Mouse (Mus musculus): ENCODE results near the gene Pfn1. TPM values are rescaled to one million over a fixed set of nuclear protein-coding genes. Genes with fewer than 3 reads are reported as not detected.

The Pfn1 gene
- polyA plus RNA-seq, 1 experiment: 273 TPM

DNA sequence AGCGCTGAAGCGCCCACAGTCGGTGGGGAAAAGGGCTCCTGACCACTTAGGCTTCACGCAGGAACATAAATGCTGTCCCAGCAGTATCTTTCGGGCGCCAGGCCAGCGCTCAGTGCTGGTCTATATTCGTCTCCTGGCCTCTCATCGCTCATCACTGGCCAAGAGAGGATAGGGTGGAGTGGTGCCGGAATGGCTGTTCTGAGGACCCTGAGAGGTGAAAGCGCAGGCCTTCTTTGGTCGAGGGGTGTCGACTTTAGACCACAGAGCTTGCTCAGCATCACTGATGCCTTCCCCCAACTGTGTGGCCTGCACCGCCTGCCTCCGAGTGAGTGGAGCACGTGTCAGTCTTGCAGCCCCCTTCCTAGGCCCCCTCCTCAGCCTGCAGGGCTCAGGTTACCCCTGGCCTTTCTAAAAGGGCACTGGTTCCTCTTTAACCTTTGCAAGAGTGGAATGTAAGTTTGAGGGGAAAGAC, 2.0 kb upstream of the Pfn1 start:
- no peak for DNase-seq (ENCODE audit: extremely low spot score in 1 of 2, low spot score in 1 of 2)

DNA sequence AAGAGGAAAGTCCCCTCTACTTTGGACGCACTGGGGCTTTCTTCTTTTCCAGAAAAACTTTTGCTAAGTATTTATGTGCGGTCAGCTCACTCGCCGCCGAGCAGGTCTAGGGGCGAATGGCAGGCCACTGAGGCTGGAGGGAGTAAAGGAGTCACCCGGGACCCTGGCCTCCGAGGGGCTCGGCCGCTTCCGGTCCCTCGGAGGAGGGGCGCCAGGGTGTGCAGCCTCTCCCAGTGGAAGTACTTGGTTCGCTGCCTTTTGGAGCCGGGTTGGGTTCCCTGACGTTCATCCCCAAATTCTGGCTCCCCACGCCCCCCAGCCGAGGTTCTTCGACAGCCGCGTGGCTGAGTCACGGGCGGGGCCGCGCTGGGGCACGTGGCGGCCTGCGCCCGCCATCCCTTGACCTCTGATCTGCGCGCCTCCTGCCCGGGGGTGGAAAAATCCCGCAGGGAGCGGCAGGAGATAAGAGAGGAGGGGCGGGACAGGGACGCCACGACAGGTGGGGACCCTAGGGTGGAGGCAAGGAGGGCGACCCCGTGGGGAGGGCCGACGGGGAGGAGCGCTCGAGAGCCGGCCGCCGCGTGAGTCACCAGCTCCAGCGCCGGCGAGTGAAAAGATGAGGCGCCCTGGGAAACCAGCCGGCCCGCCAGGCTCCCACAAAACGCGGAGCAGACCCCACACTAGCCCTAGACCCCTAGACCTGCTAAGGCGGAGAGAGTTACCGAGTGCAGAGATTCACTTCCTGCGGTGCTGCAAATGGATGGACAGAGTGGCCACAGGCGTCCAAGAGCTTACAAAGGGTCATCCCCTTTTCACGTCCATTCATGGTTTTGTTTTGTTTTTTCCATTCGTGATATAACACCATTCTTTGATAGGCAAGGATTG, 1.4 kb upstream of the Pfn1 start:
- no peak for DNase-seq (ENCODE audit: extremely low spot score in 1 of 2, low spot score in 1 of 2)

DNA sequence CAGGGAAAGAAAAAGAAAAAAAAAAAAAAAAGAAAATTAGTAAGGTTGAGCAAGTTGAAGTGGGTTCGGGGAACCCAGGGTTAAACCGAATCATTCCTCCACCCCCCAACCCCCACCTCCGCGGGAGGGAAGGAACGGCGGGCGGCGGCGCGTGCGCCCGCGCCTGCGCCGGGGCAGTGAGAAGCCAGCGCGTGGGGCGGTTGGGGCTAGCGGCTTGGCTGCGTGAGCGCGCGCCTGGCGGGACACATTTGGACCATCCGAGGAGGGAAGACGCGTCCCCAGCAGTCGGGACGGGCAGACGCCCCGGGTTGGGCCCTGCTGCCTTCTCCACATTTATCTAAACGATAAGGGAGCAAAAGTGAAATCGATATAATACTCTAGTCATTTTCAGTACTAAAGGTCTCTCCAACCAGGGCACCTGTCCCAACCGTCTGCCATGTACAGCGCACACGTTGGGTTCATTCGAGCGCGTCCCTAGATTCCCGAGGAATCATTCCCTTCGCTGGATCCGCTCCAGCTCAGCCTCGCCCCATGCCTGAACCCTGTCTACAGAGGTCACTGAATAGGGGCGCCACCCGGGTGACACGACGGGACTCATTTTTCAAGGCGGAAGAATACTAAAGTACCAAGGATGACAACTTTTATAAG, 603 bp upstream of the Pfn1 start:
- peak in 1 of 2 experiments; percentile 72 for DNase-seq (ENCODE audit: extremely low spot score in 1 of 2, low spot score in 1 of 2)

DNA sequence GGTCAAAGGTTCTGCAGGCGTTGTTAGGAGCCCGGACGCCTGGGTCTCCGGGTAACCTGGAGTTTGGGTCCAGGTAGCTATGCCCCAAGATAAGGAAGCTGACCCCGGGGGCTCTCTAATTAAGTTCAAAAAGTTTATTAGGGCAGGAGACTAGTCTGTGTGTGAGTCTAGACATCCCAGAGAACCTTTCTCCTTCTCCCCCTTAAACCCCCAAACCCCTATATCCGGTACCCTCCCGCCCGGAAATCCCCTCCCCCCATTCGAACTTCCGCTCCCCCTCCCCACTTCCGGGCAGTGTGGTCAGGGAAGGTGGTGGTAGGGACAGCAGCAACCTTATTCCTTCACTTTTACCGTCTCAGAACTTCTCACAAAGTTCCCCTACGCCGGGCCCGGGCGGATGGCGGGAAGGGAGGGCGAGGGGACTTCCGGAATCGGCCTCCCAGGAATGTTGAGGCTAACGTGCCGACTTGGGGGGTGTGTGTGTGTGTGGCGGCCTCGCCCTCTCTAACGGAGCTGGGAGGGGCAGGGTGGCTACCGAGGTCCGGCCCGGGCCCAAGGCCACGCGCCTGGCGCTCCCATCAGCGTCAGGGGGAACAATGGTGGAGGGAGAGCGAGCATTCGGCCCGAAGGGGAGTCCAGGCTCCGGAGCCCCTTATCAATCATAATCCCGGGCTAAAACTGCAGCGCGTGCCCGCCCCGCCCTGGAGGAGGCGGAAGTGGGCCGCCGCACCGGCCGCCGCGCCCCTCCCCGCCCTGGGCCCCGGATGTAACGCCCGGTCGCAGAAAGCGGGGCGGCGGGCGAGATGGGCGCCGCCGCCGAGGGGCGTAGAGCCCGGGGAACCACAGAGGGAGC, 873 bp downstream of the Pfn1 start:
- DNase-seq (ENCODE audit: extremely low spot score in 1 of 2, low spot score in 1 of 2): no peak

DNA sequence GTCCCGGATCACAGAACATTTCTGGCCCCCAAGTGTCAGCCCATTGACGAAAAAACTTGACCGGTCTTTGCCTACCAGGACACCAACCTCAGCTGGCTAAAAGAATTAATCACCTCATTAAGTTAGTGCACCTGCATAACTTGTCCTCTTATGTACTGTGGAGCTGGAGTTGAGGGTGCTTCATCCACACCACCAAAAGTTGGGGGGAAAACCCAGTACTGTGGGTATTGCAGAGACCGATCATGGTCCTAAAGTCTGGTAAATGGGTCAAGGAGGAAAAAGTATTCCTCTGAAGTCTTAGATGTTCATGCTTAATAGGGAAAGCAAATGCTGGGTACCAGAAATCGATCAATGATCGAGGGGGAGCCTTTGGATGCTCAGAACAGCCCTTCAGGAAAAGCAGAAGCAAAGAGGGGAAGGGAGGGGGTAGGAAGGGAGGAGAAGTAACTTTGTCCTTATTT, 1.5 kb downstream of the Pfn1 start:
- DNase-seq (ENCODE audit: extremely low spot score in 1 of 2, low spot score in 1 of 2): no peak

GRCm38 (mm10) chr11:70652029-70652883, 2.2 kb downstream of the Pfn1 start:
- no peak for DNase-seq (ENCODE audit: extremely low spot score in 1 of 2, low spot score in 1 of 2)

DNA sequence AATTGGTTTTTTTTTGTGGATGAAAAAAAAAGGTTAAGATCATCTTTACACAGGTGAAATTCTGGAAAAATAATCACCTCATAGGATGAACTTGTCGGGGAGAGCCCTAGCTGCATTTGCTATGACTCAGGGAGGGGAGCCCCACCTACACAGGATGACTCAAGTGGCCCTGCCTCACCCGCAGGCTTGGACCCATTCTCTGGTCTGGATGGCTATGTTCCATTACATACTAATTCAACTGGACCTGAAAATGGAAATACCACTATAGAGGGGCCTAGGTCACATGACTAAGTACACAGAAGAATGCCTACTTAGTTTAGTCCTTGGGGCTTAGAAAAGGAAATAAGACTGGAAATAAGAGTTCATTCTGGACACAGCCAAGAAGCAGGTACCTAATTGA, 3.1 kb downstream of the Pfn1 start:
- DNase-seq (ENCODE audit: extremely low spot score in 1 of 2, low spot score in 1 of 2): no peak

- no peak for DNase-seq (ENCODE audit: extremely low spot score in 1 of 2, low spot score in 1 of 2)
Measured at GRCm38 (mm10) chr11:70650322-70651175, 3.9 kb downstream of the Pfn1 start.

- no peak for DNase-seq (ENCODE audit: extremely low spot score in 1 of 2, low spot score in 1 of 2)
Measured at GRCm38 (mm10) chr11:70649185-70649734, 5.2 kb downstream of the Pfn1 start.

DNA sequence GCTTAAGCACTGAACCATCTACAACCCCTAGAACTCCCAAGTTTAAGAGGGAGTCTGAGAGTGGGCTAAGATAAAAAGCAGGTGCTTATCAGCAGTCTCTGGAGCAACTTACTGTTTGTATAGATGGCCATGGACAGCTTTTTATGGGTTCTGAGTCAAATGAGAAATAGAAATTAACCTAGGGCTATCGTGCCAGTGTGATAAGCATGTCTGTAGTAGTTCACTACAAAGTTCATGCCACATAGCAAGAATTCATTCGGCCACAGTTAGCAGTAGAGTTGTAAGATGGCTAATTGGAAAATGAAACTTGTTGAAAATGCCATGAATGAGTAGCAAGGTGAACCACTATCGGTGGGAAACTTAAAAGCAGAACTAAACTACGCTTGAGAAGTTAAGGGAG, 5.9 kb downstream of the Pfn1 start:
- no peak for DNase-seq (ENCODE audit: extremely low spot score in 1 of 2, low spot score in 1 of 2)

DNA sequence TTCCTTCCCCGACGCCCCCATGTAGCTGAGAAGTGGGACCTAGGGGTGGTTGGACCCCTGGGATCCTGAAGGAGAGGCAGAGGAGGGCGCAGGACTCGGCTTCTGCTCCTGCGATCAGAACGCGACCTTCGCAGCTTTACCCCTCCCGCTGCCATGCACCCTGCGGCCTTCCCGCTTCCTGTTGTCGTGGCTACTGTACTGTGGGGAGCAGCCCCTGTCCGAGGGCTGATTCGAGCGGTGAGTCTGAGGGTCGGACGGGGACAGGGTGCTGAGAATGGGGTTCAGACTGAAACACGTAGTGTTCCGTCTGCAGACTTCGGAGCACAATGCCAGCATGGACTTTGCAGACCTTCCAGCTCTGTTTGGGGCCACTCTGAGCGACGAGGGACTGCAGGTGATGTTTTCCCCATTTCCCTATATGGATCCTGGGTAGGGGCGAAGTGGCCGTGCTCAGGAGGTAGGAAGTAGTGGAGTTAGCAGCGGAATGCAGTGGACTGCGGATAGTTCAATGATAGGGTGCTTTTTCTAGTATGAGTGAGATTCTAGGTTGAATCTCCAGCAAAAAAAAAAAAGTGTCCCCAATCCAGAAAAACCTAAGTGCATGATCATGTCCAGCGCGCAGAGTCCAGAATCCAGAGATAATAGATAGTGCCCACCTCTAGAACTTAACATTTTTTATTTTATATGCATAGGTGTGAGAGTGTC, 6.6 kb downstream of the Pfn1 start:
- DNase-seq (ENCODE audit: extremely low spot score in 1 of 2, low spot score in 1 of 2): no peak

DNA sequence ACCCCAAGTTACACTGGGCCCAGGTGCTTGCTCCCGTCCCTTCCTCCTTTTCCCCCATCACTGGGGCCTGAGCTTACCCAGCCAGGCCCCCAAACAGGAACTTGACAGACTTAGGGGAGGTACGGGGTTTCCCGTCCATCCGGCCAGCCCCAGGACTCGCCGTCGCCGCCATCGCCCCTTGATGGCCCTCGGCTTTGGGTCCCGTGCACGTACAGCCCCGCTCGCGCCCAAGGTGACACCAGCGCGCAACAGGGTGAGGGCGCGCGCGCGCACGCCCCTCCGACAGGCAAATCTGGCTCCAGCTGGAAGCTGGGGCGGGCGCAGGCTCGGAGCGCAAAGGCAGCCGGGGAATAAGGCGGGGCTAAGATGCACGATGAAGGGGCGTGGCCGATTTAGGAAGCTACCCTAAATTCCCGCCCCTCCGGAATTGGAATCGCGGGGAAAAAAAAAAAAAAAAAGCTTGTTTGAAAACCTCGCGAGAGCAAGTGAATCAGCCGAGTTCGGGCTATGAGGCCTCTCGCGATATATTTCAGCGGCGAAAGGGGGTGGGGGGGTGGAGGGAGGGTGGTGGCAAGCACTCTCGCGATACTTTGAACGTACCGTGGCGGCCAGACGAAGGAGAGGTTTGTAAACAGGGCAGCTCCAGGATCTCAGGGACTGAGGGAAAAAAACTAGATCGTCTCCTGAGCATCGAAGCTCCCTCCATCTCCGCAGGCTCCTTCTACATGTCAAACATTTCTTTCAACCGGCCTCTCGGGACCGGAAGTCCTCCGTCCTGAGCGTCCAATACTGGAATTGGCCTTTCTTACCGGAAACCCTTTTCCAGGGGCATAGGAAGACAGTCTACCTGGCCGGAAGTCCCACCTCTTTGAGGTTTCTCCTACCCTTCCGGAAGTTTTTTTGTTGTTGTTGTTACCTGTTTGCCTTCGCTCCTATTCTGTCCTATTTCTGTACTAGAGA, 7.5 kb downstream of the Pfn1 start, which contains the start of the genes Rnf167 and Slc25a11:
Rnf167 (plus strand) TSS at position 545 of the 960 bp plus-strand sequence.
Slc25a11 (minus strand) TSS at position 789 of the 960 bp plus-strand sequence.
- DNase-seq (ENCODE audit: extremely low spot score in 1 of 2, low spot score in 1 of 2): peak; percentile 95 to 98

GRCm38 (mm10) chr11:70646259-70646555, 8.2 kb downstream of the Pfn1 start:
- DNase-seq (ENCODE audit: extremely low spot score in 1 of 2, low spot score in 1 of 2): no peak

DNA sequence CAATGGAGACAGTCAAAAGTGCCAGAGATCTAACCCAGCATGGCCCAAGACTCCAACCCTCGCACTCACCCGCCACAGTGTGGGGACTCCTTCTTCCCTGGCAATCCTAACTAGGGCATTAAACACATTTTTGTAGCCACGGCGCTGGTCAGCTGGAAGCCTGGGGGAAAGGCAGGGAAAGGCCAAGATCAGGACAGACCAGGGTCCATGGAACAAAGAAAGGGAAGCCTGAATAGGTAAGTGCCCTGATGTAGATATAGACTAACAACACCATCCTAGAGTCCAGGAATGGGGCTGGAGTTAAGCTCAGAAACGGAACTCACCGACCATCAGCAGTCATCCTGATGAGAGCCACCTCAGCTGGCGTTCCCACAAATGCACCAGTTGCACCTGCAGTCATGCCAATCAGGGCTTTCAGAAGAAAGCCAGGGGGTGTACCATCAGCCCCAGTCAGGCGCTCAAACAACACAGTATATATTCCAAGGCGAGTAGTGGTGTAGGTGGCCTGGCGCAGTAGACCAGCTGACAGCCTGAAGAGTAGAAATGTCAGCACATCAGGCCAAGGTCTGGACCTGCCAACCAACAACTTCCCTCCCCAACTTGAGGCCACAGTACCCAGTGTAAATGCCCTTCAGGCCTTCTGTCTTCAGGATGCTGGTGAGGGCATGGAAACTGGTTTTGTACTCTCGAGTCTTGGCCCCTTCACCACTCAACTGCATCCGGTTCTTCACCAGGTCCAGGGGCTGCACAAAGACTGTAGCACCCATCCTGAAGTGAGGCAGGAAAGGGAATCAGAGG, 8.8 kb downstream of the Pfn1 start:
- DNase-seq (ENCODE audit: extremely low spot score in 1 of 2, low spot score in 1 of 2): no peak

DNA sequence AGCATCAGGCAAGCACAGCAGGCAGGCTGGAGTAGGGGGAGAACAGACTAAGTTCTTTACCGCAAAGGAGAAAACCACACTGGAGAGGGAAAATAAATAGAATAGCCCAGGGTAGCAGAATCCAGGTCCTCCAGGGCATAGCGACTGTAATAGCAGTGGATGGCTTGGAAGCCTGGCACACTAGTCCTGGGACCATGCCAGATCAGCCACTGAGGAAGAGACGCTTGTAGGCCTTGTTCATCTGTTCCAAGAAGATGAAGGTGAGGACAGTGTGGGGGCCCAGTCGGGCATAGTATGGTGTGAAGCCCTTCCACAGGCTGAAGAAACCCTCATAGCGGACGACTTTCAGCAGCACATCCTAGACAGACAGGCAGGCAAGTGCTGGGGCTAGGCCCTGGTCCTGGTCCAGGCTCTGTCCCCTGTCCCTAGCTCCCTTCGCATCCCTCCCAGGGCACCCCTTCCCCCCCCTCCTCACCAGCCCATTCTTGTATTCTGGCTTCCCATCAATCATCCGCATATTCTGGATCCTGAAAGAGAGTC, 9.8 kb downstream of the Pfn1 start:
- DNase-seq (ENCODE audit: extremely low spot score in 1 of 2, low spot score in 1 of 2): no peak

DNA sequence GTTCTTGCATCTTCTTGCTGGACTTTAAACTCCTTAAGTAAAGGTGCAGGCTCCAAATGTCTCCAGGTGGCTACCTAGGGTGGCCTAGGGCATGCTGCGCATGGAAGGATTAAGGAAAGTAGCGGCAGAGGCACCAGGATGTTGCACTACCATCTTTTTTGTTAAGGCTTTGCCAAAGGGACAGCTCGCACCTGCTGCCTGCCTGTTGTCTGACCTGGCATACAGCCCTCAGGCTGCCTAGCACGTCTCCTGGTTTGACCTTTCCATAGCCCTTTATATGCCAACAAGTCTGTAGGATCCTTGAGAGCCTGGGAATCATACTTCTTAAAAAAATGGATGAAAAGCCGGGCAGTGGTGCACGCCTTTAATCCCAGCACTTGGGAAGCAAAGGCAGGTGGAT, 11.4 kb downstream of the Pfn1 start:
- no peak for DNase-seq (ENCODE audit: extremely low spot score in 1 of 2, low spot score in 1 of 2)

Measured in frontal cortex, adult 2 months (tissue).